Mouse (Mus musculus) cerebellum, adult 2 months (tissue): ENCODE measurements around the gene Rab3b.

ENCODE experiments used
- CTCF ChIP-seq: fragments of 200-500 bp; IDR thresholded peaks from 2 replicates; pipeline ENCODE4 v1.5.1; 2011; ENCODE audit warnings: low read depth, mild to moderate bottlenecking, control low read depth, low read length, moderate library complexity, borderline replicate concordance; ENCODE audit not compliant: insufficient read depth
- POLR2A ChIP-seq: fragments of 200-500 bp; IDR thresholded peaks from 2 replicates; pipeline ENCODE4 v1.6.1; 2011; ENCODE audit warnings: low read length, control low read depth, borderline replicate concordance; ENCODE audit not compliant: insufficient read depth

- TF ChIP-seq POLR2A (no peak), CTCF (no peak)
These were observed 35.5 kb downstream of the Rab3b start for GRCm38 (mm10) chr4:108914391-108914790.
